Mouse (Mus musculus): ENCODE measurements around the gene Rasef. TPM values are rescaled to one million over a fixed set of nuclear protein-coding genes. Genes with fewer than 3 reads are reported as not detected.
"Not testable (repeated sequence)": the region's sequence is repeated elsewhere in the genome, so short reads cannot be mapped to it uniquely, and the experiment has no call there.

The Rasef gene
- polyA plus RNA-seq, 1 experiment from 2014 or later = 0.61 TPM

DNA sequence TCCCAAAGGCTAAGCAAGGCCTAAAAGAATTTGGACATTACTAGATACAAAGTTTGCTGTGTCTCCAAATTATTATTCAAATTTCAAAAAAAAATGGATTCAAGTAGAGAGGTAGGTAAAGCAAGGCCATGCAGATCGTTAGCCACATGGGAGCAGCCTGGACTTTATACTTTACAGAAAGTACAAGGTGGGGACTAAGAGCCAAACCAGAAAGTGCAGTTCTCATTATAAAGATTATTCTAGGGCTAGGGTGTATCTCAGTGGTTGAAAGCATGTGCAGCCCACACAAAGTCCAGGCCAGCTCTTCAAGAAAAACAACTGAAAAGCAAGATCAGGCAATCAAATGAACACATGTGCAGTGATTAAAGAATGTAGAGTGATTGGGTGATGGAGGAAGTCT is 72.0 kb downstream of the Rasef start:
- H3K9me3 ChIP-seq (ENCODE audit: control insufficient read depth, low read length) = no peaks in the 10 kb centered on the region
- ATAC-seq (ENCODE audit: insufficient number of reproducible peaks, insufficient read depth, low FRiP score, low read depth) = no peak
- 74% methylated on average over 1 of the region's 1 CpGs for WGBS
- H3K4me2 ChIP-seq (ENCODE audit: low read length) = no peak overlapping the region
- H3K9ac ChIP-seq (ENCODE audit: low read length) = no peak overlapping the region
- no peak overlapping the region for H3K4me3 ChIP-seq (ENCODE audit: control insufficient read depth in 1 of 2, insufficient read depth in 1 of 2, low read depth in 1 of 2, low read length in 2 of 2)
- no peak overlapping the region for H3K27ac ChIP-seq (replicated peaks in 1 of 2; ENCODE audit: control insufficient read depth in 1 of 2, insufficient read depth in 1 of 2, low read depth in 2 of 2, low read length in 2 of 2)
- no peaks in the 10 kb centered on the region for H3K36me3 ChIP-seq (ENCODE audit: control insufficient read depth, insufficient read depth, low read length)
- no peaks in the 10 kb centered on the region for H3K27me3 ChIP-seq (ENCODE audit: control insufficient read depth, insufficient read depth, low read length)
- H3K4me1 ChIP-seq (ENCODE audit: control insufficient read depth in 2 of 2, insufficient read depth in 2 of 2, low read length in 2 of 2) = no peaks in the 10 kb centered on the region

DNA sequence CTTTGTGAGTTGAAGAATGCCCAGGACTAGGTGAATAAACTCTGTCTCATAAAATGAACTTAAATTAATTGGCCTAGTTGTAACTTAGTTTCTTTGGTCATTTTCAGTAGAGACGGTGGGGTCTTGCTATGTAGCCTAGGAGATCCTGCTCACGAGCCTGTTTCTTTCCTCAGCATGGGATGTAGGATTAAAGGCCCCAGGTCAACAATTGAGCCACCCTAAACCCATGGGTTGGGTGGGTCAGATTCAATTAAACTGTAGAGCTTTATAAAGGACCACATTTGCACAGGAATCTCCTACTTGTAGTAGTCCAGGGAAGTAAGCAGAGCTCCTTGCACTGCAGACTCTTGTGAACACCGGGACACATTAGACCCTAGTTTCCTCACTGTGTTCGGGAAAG is 107.6 kb downstream of the Rasef start, which contains the start of gene Gm428:
TSS of gene Gm428 (plus strand) at position 301 of the 400 bp plus-strand sequence.
- not testable (repeated sequence) for H3K27me3 ChIP-seq (ENCODE audit: control insufficient read depth, insufficient read depth, low read length); H3K36me3 ChIP-seq (ENCODE audit: control insufficient read depth, insufficient read depth, low read length); ATAC-seq (ENCODE audit: insufficient number of reproducible peaks, insufficient read depth, low FRiP score, low read depth); H3K9ac ChIP-seq (ENCODE audit: low read length); H3K9me3 ChIP-seq (ENCODE audit: control insufficient read depth, low read length); H3K4me2 ChIP-seq (ENCODE audit: low read length); H3K4me3 ChIP-seq (ENCODE audit: control insufficient read depth in 1 of 2, insufficient read depth in 1 of 2, low read depth in 1 of 2, low read length in 2 of 2); H3K4me1 ChIP-seq (ENCODE audit: control insufficient read depth in 2 of 2, insufficient read depth in 2 of 2, low read length in 2 of 2); H3K27ac ChIP-seq (replicated peaks in 1 of 2; ENCODE audit: control insufficient read depth in 1 of 2, insufficient read depth in 1 of 2, low read depth in 2 of 2, low read length in 2 of 2)
- WGBS = no CpG with 5 or more reads among the region's 4 CpGs

DNA sequence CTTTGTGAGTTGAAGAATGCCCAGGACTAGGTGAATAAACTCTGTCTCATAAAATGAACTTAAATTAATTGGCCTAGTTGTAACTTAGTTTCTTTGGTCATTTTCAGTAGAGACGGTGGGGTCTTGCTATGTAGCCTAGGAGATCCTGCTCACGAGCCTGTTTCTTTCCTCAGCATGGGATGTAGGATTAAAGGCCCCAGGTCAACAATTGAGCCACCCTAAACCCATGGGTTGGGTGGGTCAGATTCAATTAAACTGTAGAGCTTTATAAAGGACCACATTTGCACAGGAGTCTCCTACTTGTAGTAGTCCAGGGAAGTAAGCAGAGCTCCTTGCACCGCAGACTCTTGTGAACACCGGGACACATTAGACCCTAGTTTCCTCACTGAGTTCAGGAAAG is 122.7 kb downstream of the Rasef start, which contains the start of gene Gm11239:
TSS of gene Gm11239 (plus strand) at position 301 of the 400 bp plus-strand sequence.
- H3K4me2 ChIP-seq (ENCODE audit: low read length); H3K27me3 ChIP-seq (ENCODE audit: control insufficient read depth, insufficient read depth, low read length); H3K27ac ChIP-seq (replicated peaks in 1 of 2; ENCODE audit: control insufficient read depth in 1 of 2, insufficient read depth in 1 of 2, low read depth in 2 of 2, low read length in 2 of 2); H3K4me3 ChIP-seq (ENCODE audit: control insufficient read depth in 1 of 2, insufficient read depth in 1 of 2, low read depth in 1 of 2, low read length in 2 of 2); H3K4me1 ChIP-seq (ENCODE audit: control insufficient read depth in 2 of 2, insufficient read depth in 2 of 2, low read length in 2 of 2); H3K36me3 ChIP-seq (ENCODE audit: control insufficient read depth, insufficient read depth, low read length); ATAC-seq (ENCODE audit: insufficient number of reproducible peaks, insufficient read depth, low FRiP score, low read depth); H3K9ac ChIP-seq (ENCODE audit: low read length); H3K9me3 ChIP-seq (ENCODE audit: control insufficient read depth, low read length): not testable (repeated sequence)
- WGBS = no CpG with 5 or more reads among the region's 4 CpGs

Other genes starting within 250 kb of the Rasef start
- gene Gm11238, start 183.1 kb downstream of the Rasef start, polyA plus RNA-seq (2014; fragmentation: Nextera tagmentation; extraction: Ambion mirVana) = not detected in 2 replicates
- gene Gm11237, start 168.0 kb downstream of the Rasef start, polyA plus RNA-seq (2014; fragmentation: Nextera tagmentation; extraction: Ambion mirVana) = not detected in 2 replicates
- not detected in 2 replicates for gene Gm11236, start 152.9 kb downstream of the Rasef start, polyA plus RNA-seq (2014; fragmentation: Nextera tagmentation; extraction: Ambion mirVana)
- not detected in 2 replicates for gene Gm11239, start 122.6 kb downstream of the Rasef start, polyA plus RNA-seq (2014; fragmentation: Nextera tagmentation; extraction: Ambion mirVana)
- not detected in 2 replicates for gene Gm428, start 107.5 kb downstream of the Rasef start, polyA plus RNA-seq (2014; fragmentation: Nextera tagmentation; extraction: Ambion mirVana)
- not detected in 2 replicates for gene Gm11758, start 85.3 kb upstream of the Rasef start, polyA plus RNA-seq (2014; fragmentation: Nextera tagmentation; extraction: Ambion mirVana)
- not detected in 2 replicates for gene Gm11757, start 100.1 kb upstream of the Rasef start, polyA plus RNA-seq (2014; fragmentation: Nextera tagmentation; extraction: Ambion mirVana)
- gene Gm13871, start 115.0 kb upstream of the Rasef start, polyA plus RNA-seq (2014; fragmentation: Nextera tagmentation; extraction: Ambion mirVana) = not detected in 2 replicates
- gene Gm11756, start 129.8 kb upstream of the Rasef start, polyA plus RNA-seq (2014; fragmentation: Nextera tagmentation; extraction: Ambion mirVana) = not detected in 2 replicates
- gene 2310002L09Rik, start 159.9 kb upstream of the Rasef start, polyA plus RNA-seq (2014; fragmentation: Nextera tagmentation; extraction: Ambion mirVana) = 0.74 and 0.92 TPM in 2 replicates
- 0.09 and 0.30 TPM in 2 replicates for gene Frmd3, start 222.4 kb upstream of the Rasef start, polyA plus RNA-seq (2014; fragmentation: Nextera tagmentation; extraction: Ambion mirVana)